Comparison of ENCODE assay signal across 28 mouse cellular contexts in the genomic region with DNA sequence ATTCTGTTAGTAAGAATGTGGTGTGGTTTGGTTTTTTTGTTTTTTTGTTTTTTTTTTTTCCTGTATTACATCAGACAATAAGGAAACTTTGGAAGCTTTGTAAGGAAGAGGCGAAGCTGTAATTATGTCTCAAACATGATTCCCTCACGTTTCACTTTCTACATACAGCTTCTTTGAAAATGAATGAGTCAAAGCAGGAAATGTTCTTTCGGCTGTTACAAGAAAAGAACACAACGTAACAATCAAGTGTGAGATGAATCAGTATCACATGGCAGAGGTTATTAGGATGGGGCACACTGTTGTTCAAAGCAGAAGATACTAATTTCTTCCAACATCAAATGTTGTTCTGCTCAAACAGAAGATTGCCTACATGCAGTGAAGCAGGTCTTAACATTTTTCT.
"Had no signal": no experiment of that assay in that cellular context is flagged by ENCODE, and none has a peak within 500 bp of the region (broad histone marks: within the 10 kb centered on the region; RNA-seq: fewer than 3 reads in every experiment).

No protein-coding gene starts in this region.

- ATAC-seq: hindbrain, embryonic 16.5 days; inflammation-experienced regulatory T-cells, adult 6 months; intestine, embryonic 15.5 days; intestine, postnatal 0 days; liver, embryonic 12.5 days had no signal

- H3K4me3 ChIP-seq: gastrocnemius, adult 2 months; heart, embryonic 10.5 days; heart, embryonic 12.5 days; hindbrain, embryonic 10.5 days; hindbrain, embryonic 12.5 days; intestine, embryonic 15.5 days; kidney, embryonic 15.5 days; limb, embryonic 13.5 days; limb, embryonic 15.5 days; liver, embryonic 12.5 days had no signal

- H3K36me3 ChIP-seq: heart, embryonic 10.5 days; heart, embryonic 12.5 days; hindbrain, embryonic 10.5 days; hindbrain, embryonic 12.5 days; intestine, embryonic 15.5 days; kidney, embryonic 15.5 days; limb, embryonic 13.5 days; limb, embryonic 15.5 days; liver, embryonic 12.5 days had no signal

- H3K27ac ChIP-seq: gastrocnemius, adult 2 months; heart, embryonic 10.5 days; hindbrain, embryonic 10.5 days; hindbrain, embryonic 12.5 days; hindbrain, embryonic 14.5 days; intestine, embryonic 15.5 days; kidney, embryonic 15.5 days; kidney, postnatal 0 days; limb, embryonic 13.5 days; limb, embryonic 15.5 days; liver, embryonic 12.5 days; liver, embryonic 14.5 days had no signal

- H3K4me1 ChIP-seq: heart, embryonic 10.5 days; heart, embryonic 12.5 days; hindbrain, embryonic 10.5 days; hindbrain, embryonic 12.5 days; intestine, embryonic 15.5 days; kidney, embryonic 15.5 days; limb, embryonic 13.5 days; limb, embryonic 15.5 days; liver, embryonic 12.5 days had no signal

- DNase-seq: gastrocnemius, adult 2 months; gastrocnemius, postnatal 10 days; gastrocnemius, postnatal 25 days; heart, adult 18-20 months; heart, postnatal 10 days; heart, postnatal 4 days; kidney, adult 18-20 months; kidney, adult 8-10 months; kidney, postnatal 14 days; kidney, postnatal 36 days; layer of hippocampus, adult 9-11 months; layer of hippocampus, postnatal 36 days; left cerebral cortex, postnatal 4 days had no signal

- H3K27me3 ChIP-seq: heart, embryonic 12.5 days; hindbrain, embryonic 12.5 days; intestine, embryonic 15.5 days; kidney, embryonic 15.5 days; limb, embryonic 13.5 days; limb, embryonic 15.5 days; liver, embryonic 12.5 days had no signal
